Mouse (Mus musculus) left cerebral cortex, adult 2 months (tissue): ENCODE data around the gene Hdac7. TPM values are rescaled to one million over a fixed set of nuclear protein-coding genes. Genes with fewer than 3 reads are reported as not detected.

Source experiments
- DNase-seq, 2 experiments: peaks; one replicate each; pipeline ENCODE4 v3.0.0; 2021 to 2022; ENCODE audit warnings: low spot score in 2 of 2, mixed read lengths in 1 of 2; ENCODE audit errors: extremely low spot score in 1 of 2
- H3K27ac ChIP-seq: fragments of 200-600 bp; 2 replicates; pipeline ENCODE4 v1.8.1; 2022
- H3K4me3 ChIP-seq: fragments of 200-600 bp; 2 replicates; pipeline ENCODE4 v1.8.1; 2022
- CTCF ChIP-seq: fragments of 200-600 bp; IDR thresholded peaks from 2 replicates; pipeline ENCODE4 v1.8.1; 2022; ENCODE audit warnings: antibody characterized with exemption, mild to moderate bottlenecking, moderate library complexity
- intact Hi-C: fragments of 180-260 bp; cut with DNase I; formaldehyde crosslinking; loops from one replicate; pipeline ENCODE4 v1.15.1; 2025
- total RNA-seq, 2 experiments: library from RNA; stranded (reverse); gene quantifications; 2 replicates each; pipeline ENCODE4 v1.2.3; 2021

Hdac7 gene
- total RNA-seq, 2 experiments from 2014 or later = 38.4 to 41.6 TPM

DNA sequence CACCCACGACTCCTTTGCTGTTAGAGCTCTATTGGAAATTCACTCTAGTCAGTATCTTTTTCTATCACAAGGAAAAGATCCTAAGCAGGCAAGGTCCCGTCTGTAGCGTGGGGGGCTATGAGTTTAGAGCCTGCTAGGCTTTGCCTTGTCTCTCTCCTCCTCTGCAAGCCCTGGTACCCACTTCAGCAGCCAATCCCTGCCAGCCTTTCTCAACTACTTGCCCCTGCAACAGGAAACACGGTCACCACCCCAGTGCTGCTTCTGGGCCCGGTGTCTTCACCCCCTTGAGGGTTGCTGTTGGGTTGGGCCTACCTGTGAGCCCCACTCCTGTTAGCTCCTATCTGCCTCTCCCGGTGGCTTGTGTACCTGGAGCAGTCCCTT lies 22.3 kb downstream of the Hdac7 start:
- no peak for TF ChIP-seq CTCF
- no peak for DNase-seq
- Histone ChIP-seq H3K4me3 (no peak overlapping the region), H3K27ac (peak overlapping the region; percentile 32; the same call in 1 of the 2 replicates)
- intact Hi-C loops = no loop called here

DNA sequence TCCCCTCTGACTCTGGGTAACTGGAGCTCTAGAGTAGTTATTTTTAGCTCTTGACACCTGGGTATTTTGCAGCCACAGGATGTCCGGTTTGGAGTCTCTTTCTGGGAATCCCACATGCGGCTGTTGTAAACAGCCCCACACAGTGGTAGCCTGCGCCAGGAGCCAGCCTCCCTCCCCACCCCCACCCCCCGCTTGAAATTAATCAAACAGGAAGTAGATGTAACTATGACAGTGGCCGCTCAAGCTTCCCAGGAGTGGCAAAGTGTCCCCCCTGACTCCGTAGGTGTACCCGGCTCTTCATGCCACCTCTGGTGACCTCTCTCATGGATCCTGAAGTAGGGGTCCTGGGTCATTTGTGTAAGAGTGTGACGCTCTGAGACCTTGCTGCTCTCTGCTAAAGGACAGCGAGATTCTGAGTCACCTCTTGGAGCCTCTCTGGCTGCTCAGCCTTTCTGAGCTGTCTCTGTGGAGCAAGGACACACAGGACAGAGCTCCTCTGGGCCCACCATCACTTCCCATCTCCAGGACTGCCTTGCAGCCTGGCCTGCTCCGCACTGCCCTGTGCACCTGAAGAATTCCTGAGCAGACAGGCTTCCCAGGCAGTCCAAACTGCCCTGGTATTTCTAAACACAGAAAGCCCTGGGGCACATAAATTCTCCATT lies 22.9 kb downstream of the Hdac7 start:
- TF ChIP-seq CTCF = no peak; the same call in 1 of the 2 replicates
- H3K27ac ChIP-seq = peak overlapping the region; percentile 32; the same call in 1 of the 2 replicates
- no peak for DNase-seq

DNA sequence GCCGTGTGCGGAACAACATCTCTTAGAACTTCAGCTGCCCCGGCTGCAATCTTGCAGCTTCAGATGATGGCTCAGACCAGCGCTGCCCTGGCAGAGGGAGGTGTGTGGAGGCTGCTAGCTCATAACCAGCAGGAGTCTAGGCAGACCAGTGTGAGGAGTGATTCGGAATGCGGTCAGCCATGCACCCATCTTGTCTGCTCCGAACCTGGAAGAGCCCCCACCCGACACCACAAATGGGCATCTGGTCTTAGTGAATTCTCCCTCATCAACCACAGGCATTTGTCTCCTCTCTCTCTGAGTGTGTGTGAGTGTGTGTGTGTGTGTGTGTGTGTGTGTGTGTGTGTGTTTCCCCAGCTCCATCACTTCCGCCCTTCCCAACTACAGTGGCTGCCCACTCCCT lies 24.4 kb downstream of the Hdac7 start:
- Histone ChIP-seq H3K4me3 (no peak overlapping the region), H3K27ac (no peak overlapping the region)
- DNase-seq = no peak
- TF ChIP-seq CTCF = no peak
- intact Hi-C loops = no loop called here

More for the DNA sequence above, 22.9 kb downstream of the Hdac7 start:
- no peak overlapping the region for H3K4me3 ChIP-seq
- intact Hi-C loops = no loop called here

DNA sequence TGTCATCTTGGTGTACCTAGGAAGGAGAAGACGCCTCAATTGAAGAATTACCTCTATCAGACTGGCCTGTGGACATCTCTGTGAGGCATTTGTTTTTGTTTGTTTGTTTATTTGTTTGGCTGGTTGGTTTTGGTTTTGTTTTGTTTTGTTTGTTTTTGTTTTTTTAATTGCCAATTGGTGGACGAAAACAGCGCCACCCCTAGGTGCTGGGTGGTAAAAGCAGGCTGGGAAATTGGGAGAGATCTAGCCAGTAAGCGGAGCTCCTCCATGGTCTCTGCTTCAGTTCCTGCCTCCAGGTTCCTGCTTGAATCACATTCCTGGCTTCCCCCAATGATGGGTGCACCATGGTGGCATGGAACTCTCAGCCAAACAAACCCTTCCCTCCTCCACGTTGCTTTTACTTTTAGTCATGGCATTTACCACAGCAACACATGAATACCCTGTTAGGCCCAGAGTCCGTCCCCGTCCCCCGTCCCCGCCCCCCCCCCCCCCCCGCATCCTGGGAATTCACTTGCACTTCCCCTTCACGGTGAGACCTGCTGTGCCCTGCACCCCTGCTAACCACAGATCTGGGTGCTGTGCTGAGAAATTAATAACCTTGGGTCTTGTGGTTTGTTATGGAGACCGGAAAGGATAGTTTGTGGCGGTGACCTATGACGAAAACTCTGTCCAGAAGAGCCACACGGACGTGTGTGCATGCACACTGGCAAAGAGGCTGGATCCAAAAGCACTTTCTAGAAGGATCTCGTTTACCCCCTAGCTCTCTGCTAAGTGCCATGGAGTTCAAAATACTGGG lies 27.9 kb downstream of the Hdac7 start:
- no peak for DNase-seq
- Histone ChIP-seq H3K4me3 (no peak overlapping the region), H3K27ac (no peak overlapping the region)
- TF ChIP-seq CTCF = peak; percentile 12
- intact Hi-C loops = no loop called here

DNA sequence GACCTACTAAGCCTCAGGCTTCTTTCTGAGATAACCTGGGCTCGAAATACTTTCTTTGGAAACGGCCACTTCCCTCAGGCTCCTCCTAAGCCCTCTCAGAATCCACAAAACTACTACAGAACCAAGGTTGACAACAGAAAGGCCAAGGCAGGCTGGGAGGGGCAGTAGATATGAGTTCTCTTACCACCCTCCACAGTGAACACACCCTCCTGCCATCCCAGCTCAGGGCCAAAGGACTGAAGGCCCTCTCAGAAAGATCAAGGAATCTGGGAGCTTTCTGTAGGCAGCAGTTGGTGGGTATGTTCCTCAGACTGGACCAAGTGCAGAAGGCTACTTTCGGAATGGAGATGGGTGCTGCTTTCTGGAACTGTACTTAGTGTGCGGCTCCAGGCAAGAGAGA lies 29.0 kb downstream of the Hdac7 start:
- peak overlapping the region; percentile 63 for H3K27ac ChIP-seq
- no peak for DNase-seq
- intact Hi-C loops = no loop called here
- H3K4me3 ChIP-seq = no peak overlapping the region
- no peak for TF ChIP-seq CTCF

DNA sequence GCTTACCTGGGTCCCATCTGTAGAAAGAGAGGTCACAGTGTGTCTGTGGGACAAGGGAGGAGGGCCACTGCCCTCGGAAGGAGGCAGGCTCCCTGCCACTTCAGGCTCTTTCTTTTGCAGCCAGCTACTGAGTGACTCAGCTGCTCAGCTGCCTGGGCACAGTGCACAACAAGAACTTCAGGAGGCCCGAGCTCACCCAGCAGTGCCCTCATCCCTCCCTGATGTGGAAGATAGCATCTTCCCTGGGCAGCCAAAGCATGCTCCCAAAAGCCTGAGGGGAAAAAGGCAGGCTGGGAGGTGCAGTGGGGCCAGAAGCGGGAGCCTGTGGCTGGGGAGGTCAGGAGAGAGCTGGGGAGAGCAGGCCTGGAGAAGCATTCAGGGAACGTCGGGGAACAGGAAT lies 29.6 kb downstream of the Hdac7 start:
- Histone ChIP-seq H3K27ac (peak overlapping the region; percentile 63), H3K4me3 (no peak overlapping the region)
- intact Hi-C loops = no loop called here
- no peak for TF ChIP-seq CTCF
- no peak for DNase-seq

DNA sequence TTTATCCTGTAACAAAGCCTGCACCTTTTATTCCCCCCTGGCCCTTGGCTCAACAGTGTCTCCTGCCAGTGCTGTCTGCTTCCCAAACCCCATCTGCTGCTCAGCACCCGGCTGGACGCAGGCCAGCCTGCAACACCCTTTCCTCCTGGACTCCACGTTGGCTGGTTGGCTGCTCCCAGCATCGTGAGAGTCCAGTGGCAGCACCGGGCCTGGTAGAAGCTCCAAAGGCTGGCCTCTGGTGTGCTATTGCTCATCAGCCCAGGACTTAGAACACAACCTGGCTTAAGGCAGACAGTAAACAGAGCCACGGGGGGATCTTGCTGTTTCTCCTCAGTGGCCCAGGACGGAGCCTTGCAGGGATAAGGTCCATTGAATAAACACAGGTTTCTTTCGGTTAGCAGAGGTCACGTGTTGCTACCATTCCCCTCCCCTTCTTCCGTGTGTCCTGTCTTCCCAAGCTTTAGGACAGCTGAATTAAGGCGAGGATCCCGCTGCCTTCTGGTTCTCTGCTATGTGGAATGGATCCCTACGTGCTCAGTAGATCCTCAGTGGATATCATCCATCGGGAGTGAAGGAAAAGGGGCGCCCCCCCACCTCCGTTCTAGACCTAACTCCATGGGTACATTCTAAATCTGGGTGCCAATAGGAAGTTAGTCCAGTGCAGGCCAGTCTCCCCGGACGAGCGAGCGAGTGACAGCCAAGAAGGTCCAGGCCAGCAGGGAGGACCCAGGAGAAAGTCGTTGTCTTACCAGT lies 30.7 kb downstream of the Hdac7 start:
- DNase-seq = no peak
- intact Hi-C loops = no loop called here
- no peak overlapping the region for H3K4me3 ChIP-seq
- no peak for TF ChIP-seq CTCF
- H3K27ac ChIP-seq = peak overlapping the region; percentile 67

DNA sequence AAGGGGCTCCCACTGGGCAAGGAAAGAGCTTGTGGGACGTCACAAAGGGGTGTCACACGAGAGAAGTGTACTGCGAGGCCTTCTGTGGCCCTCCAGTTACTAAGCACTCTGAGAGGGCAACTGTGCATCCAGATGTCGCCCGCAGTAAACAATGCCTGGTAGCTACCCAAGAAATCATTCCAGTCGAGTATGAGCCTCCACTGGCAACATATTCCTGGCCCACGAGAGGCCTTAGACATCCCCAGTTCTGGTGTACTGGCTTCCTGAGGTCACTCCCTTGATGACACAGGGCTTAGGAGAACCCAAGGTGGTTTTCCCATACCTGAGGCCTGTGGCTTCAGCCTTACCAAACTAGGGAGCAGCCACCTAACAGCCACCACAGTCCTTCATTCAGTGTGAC lies 31.4 kb downstream of the Hdac7 start:
- Histone ChIP-seq H3K4me3 (no peak overlapping the region), H3K27ac (peak overlapping the region; percentile 67)
- TF ChIP-seq CTCF = no peak
- intact Hi-C loops = loop anchor here (1.0 kb wide), 1 partner anchor 16 kb away; no protein-coding TSS in a partner anchor
- DNase-seq = no peak

DNA sequence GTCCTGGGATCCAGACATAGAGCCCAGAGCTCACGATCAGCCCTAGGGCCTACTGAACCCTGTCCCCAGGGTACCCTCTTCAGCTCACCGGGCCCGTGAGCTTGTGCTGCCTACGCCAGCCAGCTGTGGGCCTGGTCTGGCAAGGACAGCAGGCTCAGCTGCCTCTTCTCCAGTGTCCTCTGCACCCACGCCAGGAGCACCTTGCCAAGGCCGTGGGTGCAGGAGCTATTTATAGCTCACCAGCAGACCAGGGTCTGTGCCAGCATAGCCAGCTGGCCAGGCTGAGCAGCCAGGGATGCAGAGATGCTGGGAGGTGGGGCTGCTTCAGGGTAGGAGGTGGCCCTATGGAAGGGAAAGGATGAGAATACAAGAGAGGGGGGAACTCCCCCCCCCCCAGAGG lies 32.2 kb downstream of the Hdac7 start:
- intact Hi-C loops = loop anchor here (1.0 kb wide), 1 partner anchor 17 kb away; no protein-coding TSS in a partner anchor
- Histone ChIP-seq H3K4me3 (no peak overlapping the region), H3K27ac (peak overlapping the region; percentile 67)
- peak; percentile 72 to 90 for DNase-seq
- TF ChIP-seq CTCF = no peak

DNA sequence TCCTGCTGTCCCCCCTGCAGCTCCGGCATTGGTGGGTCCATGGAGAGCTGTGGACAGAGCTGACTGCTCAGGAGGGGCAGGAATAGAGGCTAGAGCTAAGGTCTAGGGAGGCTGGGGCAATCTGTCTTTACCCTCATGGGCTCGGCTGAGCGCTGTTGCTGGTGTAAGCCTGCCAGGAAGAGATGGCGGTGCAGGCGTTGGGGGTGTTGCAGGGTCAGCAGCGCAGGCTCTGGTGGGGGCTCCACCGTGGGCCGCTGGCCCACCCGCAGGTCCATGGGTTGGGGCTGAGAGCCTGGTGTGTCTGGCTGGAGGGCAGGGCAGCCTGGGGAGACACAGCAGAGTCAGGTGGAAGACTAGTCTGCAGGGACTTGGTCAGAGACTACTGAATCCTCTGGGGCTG lies 33.0 kb downstream of the Hdac7 start:
- TF ChIP-seq CTCF = no peak
- H3K27ac ChIP-seq = peak overlapping the region; percentile 67
- intact Hi-C loops = loop anchor here (2.0 kb wide), 1 partner anchor 39 kb away; no protein-coding TSS in a partner anchor
- no peak overlapping the region for H3K4me3 ChIP-seq
- no peak for DNase-seq

DNA sequence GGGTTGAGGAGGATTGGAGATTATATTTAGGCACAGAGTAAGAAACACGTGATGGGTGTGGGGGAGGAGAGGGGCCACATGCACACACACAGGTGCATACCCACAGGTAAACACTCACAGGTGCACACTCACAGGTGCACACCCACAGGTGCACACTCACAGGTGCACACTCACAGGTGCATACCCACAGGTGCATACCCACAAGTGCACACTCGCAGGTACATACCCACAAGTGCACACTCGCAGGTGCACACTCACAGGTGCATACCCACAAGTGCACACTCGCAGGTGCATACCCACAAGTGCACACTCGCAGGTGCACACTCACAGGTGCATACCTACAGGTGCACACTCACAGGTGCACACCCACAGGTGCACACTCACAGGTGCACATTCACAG lies 33.9 kb downstream of the Hdac7 start:
- no peak for TF ChIP-seq CTCF
- intact Hi-C loops = loop anchor here (2.0 kb wide), 1 partner anchor 40 kb away; no protein-coding TSS in a partner anchor

DNA sequence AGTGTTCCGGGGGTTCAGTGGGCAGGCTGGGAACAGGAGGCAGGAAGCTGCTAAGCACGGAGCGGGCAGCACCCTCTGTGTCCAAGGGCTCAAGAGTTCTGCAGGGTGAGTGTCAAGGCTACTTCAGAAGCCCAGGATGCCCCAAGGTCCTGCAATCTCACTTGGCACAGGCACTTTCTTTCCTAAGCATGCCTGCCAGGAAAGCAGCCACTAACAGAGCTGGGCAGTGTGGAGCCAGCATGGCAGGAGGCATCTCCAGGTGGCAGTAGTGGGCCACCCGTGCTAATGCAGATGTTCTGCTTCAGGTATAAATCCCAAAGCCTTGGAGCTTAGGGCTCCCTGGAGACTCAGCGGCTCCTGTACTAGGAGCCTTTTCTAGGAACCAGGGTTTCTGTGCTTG lies 34.4 kb downstream of the Hdac7 start:
- peak; percentile 52 for TF ChIP-seq CTCF
- DNase-seq = no peak
- Histone ChIP-seq H3K4me3 (no peak overlapping the region), H3K27ac (no peak overlapping the region)
- intact Hi-C loops = loop anchor here (2.0 kb wide), 1 partner anchor 41 kb away; no protein-coding TSS in a partner anchor

More for the DNA sequence above, 33.9 kb downstream of the Hdac7 start:
- DNase-seq = no peak
- H3K27ac ChIP-seq = no peak overlapping the region
- H3K4me3 ChIP-seq = no peak overlapping the region
